8 mouse cellular contexts compared by ENCODE assay signal in genomic region chr2:112267547-112268269, GRCm38 (mm10). TPM values are rescaled to one million over a fixed set of nuclear protein-coding genes. Genes with fewer than 3 reads are reported as not detected.
DNase-seq lines count a peak whose midpoint lies in the region; ATAC-seq and TF ChIP-seq lines count a peak whose summit lies in the region.

No protein-coding gene starts in this region.

- no peaks in the 10 kb centered on the region for H3K36me3 ChIP-seq in heart, postnatal 0 days (replicated peaks; ENCODE audit: control insufficient read depth, insufficient read depth, low read length)

- H3K27me3 ChIP-seq in heart, postnatal 0 days (ENCODE audit: control insufficient read depth, insufficient read depth, low read length), result no peaks in the 10 kb centered on the region

- peak overlapping the region; percentile 95 for H3K4me2 ChIP-seq in heart, postnatal 0 days (ENCODE audit: low read depth, low read length)

- H3K9me3 ChIP-seq in heart, postnatal 0 days (replicated peaks; ENCODE audit: control insufficient read depth, low read length), result no peaks in the 10 kb centered on the region

- ATAC-seq in CD4-positive, CD25-positive, alpha-beta regulatory T cell, adult 4 months, result peak; percentile 27
- ATAC-seq in heart, postnatal 0 days (ENCODE audit: insufficient read depth, low read depth), result no peak
- ATAC-seq in megakaryocyte-erythroid progenitor cell, adult 5-6 weeks (replicated peaks; ENCODE audit: low FRiP score, low TSS enrichment, poor library complexity, severe bottlenecking), result no peak

- H3K9ac ChIP-seq in heart, postnatal 0 days (replicated peaks; ENCODE audit: low read depth, low read length), result peak overlapping the region; percentile 86

- intact Hi-C loops in gastrocnemius, adult 2 months (cut with DNase I), result loop anchor here (5.0 to 10.0 kb wide), 2 partner anchors 67 to 100 kb away; partner anchors contain the start of gene Emc4
- intact Hi-C loops in gastrocnemius, postnatal 14 days (cut with DNase I; ENCODE audit: low total_unique reads), result loop anchor here (10.0 kb wide), 1 partner anchor 67 kb away; no protein-coding TSS in a partner anchor

- peak overlapping the region; percentile 93 for H3K4me3 ChIP-seq in gastrocnemius, adult 2 months
- peak overlapping the region; percentile 88 for H3K4me3 ChIP-seq in heart, postnatal 0 days (ENCODE audit: low read depth, low read length)

- TF ChIP-seq CTCF in gastrocnemius, adult 2 months (IDR thresholded peaks at IDR 0.05), result no peak
- no peak for TF ChIP-seq CTCF in heart, postnatal 0 days (IDR thresholded peaks at IDR 0.05; ENCODE audit: low read depth)

- H3K27ac ChIP-seq in gastrocnemius, adult 2 months, result peak overlapping the region; percentile 99
- H3K27ac ChIP-seq in heart, postnatal 0 days (ENCODE audit: low read depth), result peak overlapping the region; percentile 96; the same call in 1 of the 2 replicates

- 23% methylated on average over 8 of the region's 8 CpGs for WGBS in heart, postnatal 0 days

- TF ChIP-seq EP300 in heart, postnatal 0 days (IDR thresholded peaks at IDR 0.05; ENCODE audit: low read depth), result no peak

- DNase-seq in gastrocnemius, adult 2 months, result no peak
- no peak for DNase-seq in gastrocnemius, postnatal 14 days
- no peak for DNase-seq in heart, postnatal 0 days (ENCODE audit: low spot score)
- peak; percentile 28 for DNase-seq in lung, postnatal 36 days
- no peak for DNase-seq in cerebellum, adult 11-12 months
- no peak for DNase-seq in spleen, postnatal 4 days (ENCODE audit: low spot score in 2 of 2)

- peaks cover 19% of the 10 kb centered on the region for H3K4me1 ChIP-seq in heart, postnatal 0 days (ENCODE audit: control insufficient read depth, insufficient read depth)

RNA-seq across cellular contexts. Expression of gene Gm21985, which starts 1.6 kb away (rescaled TPM):
- total RNA-seq in gastrocnemius, adult 2 months (2021), result 1 to 10 TPM in 1 of 2 experiments, under 1 TPM in 1; 0.71 to 1.8 TPM
- total RNA-seq in gastrocnemius, postnatal 14 days (2021), result under 1 TPM; 0.71 to 0.84 TPM
- polyA plus RNA-seq in CD4-positive, CD25-positive, alpha-beta regulatory T cell, adult 4 months (2017; shearing (Covaris generic)), result not detected
- total RNA-seq in heart, postnatal 0 days (2014; rRNA removed; ENCODE audit: low replicate concordance), result not detected in 2 replicates
- not detected in 2 replicates for polyA plus RNA-seq in heart, postnatal 0 days (2015; fragmentation: Nextera tagmentation; extraction: Ambion mirVana)
- total RNA-seq in megakaryocyte-erythroid progenitor cell, adult 5-6 weeks (2014; fragmentation: Nextera tagmentation), result 0.74 and 2.5 TPM in 2 replicates
- total RNA-seq in megakaryocyte-erythroid progenitor cell, adult 5-6 weeks (2017), result 1.6 TPM in 1 of 2 replicates, not detected in the other

RNA-seq across cellular contexts. Expression of gene Slc12a6, which starts 2.1 kb away (rescaled TPM):
- 10 to 100 TPM; 25.5 to 26.6 TPM for total RNA-seq in gastrocnemius, adult 2 months (2021)
- 10 to 100 TPM; 20.4 to 25.2 TPM for total RNA-seq in gastrocnemius, postnatal 14 days (2021)
- polyA plus RNA-seq in CD4-positive, CD25-positive, alpha-beta regulatory T cell, adult 4 months (2017; shearing (Covaris generic)), result 10 to 100 TPM; 51.7 to 61.2 TPM
- total RNA-seq in heart, postnatal 0 days (2014; rRNA removed; ENCODE audit: low replicate concordance), result 42.8 and 48.1 TPM in 2 replicates
- 6.5 and 7.2 TPM in 2 replicates for polyA plus RNA-seq in heart, postnatal 0 days (2015; fragmentation: Nextera tagmentation; extraction: Ambion mirVana)
- 44.5 and 62.2 TPM in 2 replicates for total RNA-seq in megakaryocyte-erythroid progenitor cell, adult 5-6 weeks (2014; fragmentation: Nextera tagmentation)
- total RNA-seq in megakaryocyte-erythroid progenitor cell, adult 5-6 weeks (2017), result 41.3 and 53.0 TPM in 2 replicates

RNA-seq across cellular contexts. Expression of gene Nop10, which starts 6.0 kb away (rescaled TPM):
- total RNA-seq in gastrocnemius, adult 2 months (2021), result 10 to 100 TPM; 51.6 to 64.3 TPM
- 10 to 100 TPM; 57.7 to 59.7 TPM for total RNA-seq in gastrocnemius, postnatal 14 days (2021)
- 100 to 1,000 TPM; 153 to 229 TPM for polyA plus RNA-seq in CD4-positive, CD25-positive, alpha-beta regulatory T cell, adult 4 months (2017; shearing (Covaris generic))
- total RNA-seq in heart, postnatal 0 days (2014; rRNA removed; ENCODE audit: low replicate concordance), result 95.5 and 125 TPM in 2 replicates
- 148 and 154 TPM in 2 replicates for polyA plus RNA-seq in heart, postnatal 0 days (2015; fragmentation: Nextera tagmentation; extraction: Ambion mirVana)
- total RNA-seq in megakaryocyte-erythroid progenitor cell, adult 5-6 weeks (2014; fragmentation: Nextera tagmentation), result 165 and 205 TPM in 2 replicates
- total RNA-seq in megakaryocyte-erythroid progenitor cell, adult 5-6 weeks (2017), result 238 and 272 TPM in 2 replicates

RNA-seq across cellular contexts. Expression of gene Nutm1, which starts 8.6 kb away (rescaled TPM):
- total RNA-seq in gastrocnemius, adult 2 months (2021), result not detected
- not detected for total RNA-seq in gastrocnemius, postnatal 14 days (2021)
- not detected for polyA plus RNA-seq in CD4-positive, CD25-positive, alpha-beta regulatory T cell, adult 4 months (2017; shearing (Covaris generic))
- total RNA-seq in heart, postnatal 0 days (2014; rRNA removed; ENCODE audit: low replicate concordance), result not detected in 2 replicates
- not detected in 2 replicates for polyA plus RNA-seq in heart, postnatal 0 days (2015; fragmentation: Nextera tagmentation; extraction: Ambion mirVana)
- total RNA-seq in megakaryocyte-erythroid progenitor cell, adult 5-6 weeks (2014; fragmentation: Nextera tagmentation), result not detected in 2 replicates
- total RNA-seq in megakaryocyte-erythroid progenitor cell, adult 5-6 weeks (2017), result 0.42 TPM in 1 of 2 replicates, not detected in the other

RNA-seq across cellular contexts. Expression of gene Lpcat4, which starts 28.4 kb away (rescaled TPM):
- total RNA-seq in gastrocnemius, adult 2 months (2021), result 1 to 10 TPM in 1 of 2 experiments, under 1 TPM in 1; 0.99 to 1.5 TPM
- total RNA-seq in gastrocnemius, postnatal 14 days (2021), result 1 to 10 TPM; 1.7 to 2.2 TPM
- polyA plus RNA-seq in CD4-positive, CD25-positive, alpha-beta regulatory T cell, adult 4 months (2017; shearing (Covaris generic)), result 10 to 100 TPM; 23.6 to 39.7 TPM
- 5.0 and 10.0 TPM in 2 replicates for total RNA-seq in heart, postnatal 0 days (2014; rRNA removed; ENCODE audit: low replicate concordance)
- 3.1 and 3.6 TPM in 2 replicates for polyA plus RNA-seq in heart, postnatal 0 days (2015; fragmentation: Nextera tagmentation; extraction: Ambion mirVana)
- 2.4 and 3.4 TPM in 2 replicates for total RNA-seq in megakaryocyte-erythroid progenitor cell, adult 5-6 weeks (2014; fragmentation: Nextera tagmentation)
- total RNA-seq in megakaryocyte-erythroid progenitor cell, adult 5-6 weeks (2017), result 8.5 TPM in 1 of 2 replicates, not detected in the other
